Mouse (Mus musculus) midbrain, embryonic 16.5 days (tissue): Measurements from ENCODE around the gene Lif. TPM values are rescaled to one million over a fixed set of nuclear protein-coding genes. Genes with fewer than 3 reads are reported as not detected.

Experiments used
- ATAC-seq: fragments of 200-750 bp; cut with Nextera tagmentation; 2 replicates; pipeline ENCODE4 v1.8.0; 2017; ENCODE audit warnings: moderate TSS enrichment
- H3K27ac ChIP-seq: fragments of 300-500 bp; sonication (generic); 2 replicates; pipeline ENCODE4 v1.5.1; 2014; ENCODE audit warnings: mild to moderate bottlenecking, low read length, mixed read lengths
- H3K27me3 ChIP-seq: fragments of 300-500 bp; sonication (generic); 2 replicates; pipeline ENCODE4 v1.6.1; 2014; ENCODE audit warnings: low read depth, low read length, mixed read lengths; ENCODE audit not compliant: control insufficient read depth, insufficient read depth
- H3K36me3 ChIP-seq: fragments of 300-500 bp; sonication (generic); 2 replicates; pipeline ENCODE4 v1.6.1; 2014; ENCODE audit warnings: mild to moderate bottlenecking, low read length, moderate library complexity, mixed read lengths; ENCODE audit not compliant: control insufficient read depth, insufficient read depth
- H3K4me1 ChIP-seq: fragments of 300-500 bp; sonication (generic); 2 replicates; pipeline ENCODE4 v1.6.1; 2014; ENCODE audit warnings: mild to moderate bottlenecking, low read length, mixed read lengths; ENCODE audit not compliant: control insufficient read depth, insufficient read depth
- H3K4me2 ChIP-seq: fragments of 300-500 bp; sonication (generic); 2 replicates; pipeline ENCODE4 v1.6.1; 2014; ENCODE audit warnings: mild to moderate bottlenecking, low read length, mixed read lengths
- H3K4me3 ChIP-seq: fragments of 300-500 bp; sonication (generic); 2 replicates; pipeline ENCODE4 v1.5.1; 2014; ENCODE audit warnings: low read depth, mild to moderate bottlenecking, low read length, moderate library complexity, mixed read lengths
- H3K9ac ChIP-seq: fragments of 300-500 bp; sonication (generic); 2 replicates; pipeline ENCODE4 v1.6.1; 2014; ENCODE audit warnings: low read depth, low read length, mixed read lengths
- H3K9me3 ChIP-seq: fragments of 300-500 bp; sonication (generic); replicated peaks from 2 replicates; pipeline ENCODE4 v1.6.1; 2014; ENCODE audit warnings: mild to moderate bottlenecking, low read length, mixed read lengths; ENCODE audit not compliant: control insufficient read depth, poor library complexity, severe bottlenecking
- WGBS: fragments of 180-500 bp; shearing (Covaris S2); extraction: QIAGEN DNeasy Blood & Tissue Kit; methylation state at CpG from one replicate; pipeline ENCODE4 v1.1.7; 2014; 5-methylcytosine and 5-hydroxymethylcytosine counted together
- polyA plus RNA-seq: library from polyadenylated mRNA; unstranded; fragments of >200 nt; fragmentation: Nextera tagmentation; extraction: Ambion mirVana; gene quantifications from 2 replicates; pipeline ENCODE4 v1.2.1, GENCODE M21; 2015

Lif gene
- polyA plus RNA-seq, 1 experiment from 2014 or later = 0.06 TPM

DNA sequence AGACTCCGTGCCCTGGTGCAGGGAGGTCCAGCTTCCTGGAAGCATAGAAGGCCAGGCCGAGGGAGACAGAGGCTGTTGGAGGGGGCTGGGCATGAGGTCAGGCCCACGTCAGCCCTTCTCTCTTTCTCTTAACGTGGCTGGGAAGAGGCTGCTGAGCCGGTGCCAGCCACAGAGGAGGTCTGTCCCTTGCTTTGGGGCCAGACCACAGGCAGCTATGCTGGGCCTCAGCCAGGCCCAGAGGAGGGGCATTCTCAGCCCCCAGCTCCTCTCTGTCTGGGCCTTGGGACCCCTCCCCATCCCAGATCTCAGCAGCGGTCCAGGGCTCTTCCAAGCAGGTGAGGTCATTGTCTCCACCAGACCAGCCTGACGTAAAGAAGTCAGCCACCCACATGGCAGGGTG is 22.6 kb downstream of the Lif start:
- Histone ChIP-seq H3K4me3 (no peak overlapping the region), H3K36me3 (no peaks in the 10 kb centered on the region), H3K9ac (no peak overlapping the region), H3K27ac (no peak overlapping the region), H3K4me1 (no peaks in the 10 kb centered on the region), H3K27me3 (no peaks in the 10 kb centered on the region), H3K4me2 (no peak overlapping the region), H3K9me3 (no peaks in the 10 kb centered on the region)
- ATAC-seq = no peak
- 51% methylated on average over 7 of the region's 7 CpGs for WGBS

DNA sequence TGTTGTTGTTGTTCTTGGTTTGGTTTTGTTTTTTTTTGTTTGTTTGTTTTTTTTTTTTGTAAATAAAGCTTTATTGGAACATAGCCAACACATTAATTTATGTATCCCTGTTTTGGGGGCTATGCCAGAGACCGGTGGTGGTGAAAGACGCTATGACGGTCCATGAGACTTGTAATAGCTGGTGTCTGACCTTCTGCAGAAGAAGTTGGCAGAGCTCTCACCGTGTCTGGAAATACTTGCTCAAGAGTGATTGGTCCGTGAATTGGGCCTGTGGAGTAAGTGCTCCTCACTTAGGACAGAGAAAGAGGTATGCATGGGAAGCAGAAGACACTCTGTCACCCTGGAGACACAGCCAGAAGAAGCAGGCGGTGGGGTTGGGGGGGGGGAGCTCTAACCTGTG is 24.5 kb downstream of the Lif start:
- Histone ChIP-seq H3K27ac (no peak overlapping the region), H3K36me3 (no peaks in the 10 kb centered on the region), H3K4me1 (no peaks in the 10 kb centered on the region), H3K4me2 (no peak overlapping the region), H3K4me3 (no peak overlapping the region), H3K9me3 (no peaks in the 10 kb centered on the region), H3K9ac (no peak overlapping the region), H3K27me3 (no peaks in the 10 kb centered on the region)
- WGBS = 78% methylated on average over 6 of the region's 6 CpGs
- ATAC-seq = no peak

DNA sequence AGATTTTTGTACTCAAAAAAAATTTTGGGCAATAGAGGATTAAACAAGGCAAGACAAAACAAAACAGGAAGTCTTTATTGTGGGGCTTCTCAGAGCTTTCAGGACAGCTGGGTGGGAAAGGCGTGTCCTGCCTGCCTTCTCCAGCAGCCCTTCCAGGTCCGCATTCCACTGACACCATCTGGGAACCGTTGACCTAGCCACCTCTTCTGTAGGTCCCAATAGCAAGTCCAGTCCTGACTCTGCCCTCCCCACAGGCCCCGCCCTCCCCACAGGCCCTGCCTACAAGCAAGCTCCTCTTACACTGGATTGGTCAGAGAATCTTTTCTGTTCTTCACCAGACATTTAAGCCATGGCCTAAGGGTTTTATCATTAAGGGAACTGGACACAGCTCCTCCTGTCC is 26.3 kb downstream of the Lif start:
- H3K9me3 ChIP-seq = no peaks in the 10 kb centered on the region
- no peak for ATAC-seq
- H3K4me1 ChIP-seq = no peaks in the 10 kb centered on the region
- no peak overlapping the region for H3K4me2 ChIP-seq
- H3K4me3 ChIP-seq = no peak overlapping the region
- 23% methylated on average over 4 of the region's 4 CpGs for WGBS
- H3K27me3 ChIP-seq = no peaks in the 10 kb centered on the region
- H3K9ac ChIP-seq = no peak overlapping the region
- no peaks in the 10 kb centered on the region for H3K36me3 ChIP-seq
- H3K27ac ChIP-seq = no peak overlapping the region

DNA sequence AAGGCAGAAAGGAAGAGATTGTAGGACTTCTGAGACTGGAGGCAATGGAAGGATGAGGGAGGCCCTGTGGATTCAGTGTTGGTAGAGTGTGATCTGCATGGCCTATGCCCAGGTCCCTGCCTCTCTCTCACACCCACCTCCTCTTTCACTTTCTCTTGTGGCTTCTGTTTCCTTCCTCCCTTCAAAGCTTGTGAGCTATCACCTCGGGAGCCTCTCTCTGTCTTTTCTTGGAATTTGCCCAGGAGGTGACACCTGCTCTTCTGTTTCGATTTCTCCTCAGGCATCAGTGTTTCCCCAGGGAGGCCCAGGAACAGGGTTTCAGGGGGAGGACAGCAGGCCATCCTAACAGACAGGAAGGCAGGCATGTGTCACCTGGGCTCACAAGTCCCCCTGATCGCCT is 31.9 kb downstream of the Lif start:
- Histone ChIP-seq H3K4me1 (no peaks in the 10 kb centered on the region), H3K27ac (no peak overlapping the region), H3K27me3 (no peaks in the 10 kb centered on the region), H3K9me3 (no peaks in the 10 kb centered on the region), H3K9ac (no peak overlapping the region), H3K36me3 (no peaks in the 10 kb centered on the region), H3K4me3 (no peak overlapping the region), H3K4me2 (no peak overlapping the region)
- ATAC-seq = no peak
- 77% methylated on average over 3 of the region's 3 CpGs for WGBS

DNA sequence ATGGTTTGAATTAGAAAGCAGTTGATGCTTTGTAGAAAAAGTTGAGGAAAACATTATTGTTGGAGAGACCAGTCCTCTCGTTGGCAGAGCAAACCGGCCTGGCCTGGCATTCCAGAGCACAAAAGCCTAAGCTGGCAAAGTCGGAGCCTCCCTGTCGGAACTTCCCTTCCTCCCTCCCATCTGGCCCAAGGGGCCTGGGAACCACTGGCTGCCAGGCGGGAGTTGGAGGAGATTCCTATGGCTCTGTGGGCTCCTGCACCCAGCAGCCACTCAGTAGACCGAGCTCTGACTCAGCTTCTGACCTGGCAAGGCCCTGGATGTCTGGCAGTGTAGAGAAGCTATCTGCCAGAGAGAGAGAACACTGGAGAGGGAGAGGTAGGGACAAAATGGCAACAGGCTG is 34.3 kb downstream of the Lif start:
- H3K9ac ChIP-seq = no peak overlapping the region
- H3K4me3 ChIP-seq = no peak overlapping the region
- no peak overlapping the region for H3K27ac ChIP-seq
- H3K9me3 ChIP-seq = no peaks in the 10 kb centered on the region
- WGBS = 79% methylated on average over 6 of the region's 6 CpGs
- no peak overlapping the region for H3K4me2 ChIP-seq
- H3K4me1 ChIP-seq = peaks cover 4% of the 10 kb centered on the region; the same call in 1 of the 2 replicates
- H3K27me3 ChIP-seq = no peaks in the 10 kb centered on the region
- H3K36me3 ChIP-seq = no peaks in the 10 kb centered on the region
- ATAC-seq = no peak

DNA sequence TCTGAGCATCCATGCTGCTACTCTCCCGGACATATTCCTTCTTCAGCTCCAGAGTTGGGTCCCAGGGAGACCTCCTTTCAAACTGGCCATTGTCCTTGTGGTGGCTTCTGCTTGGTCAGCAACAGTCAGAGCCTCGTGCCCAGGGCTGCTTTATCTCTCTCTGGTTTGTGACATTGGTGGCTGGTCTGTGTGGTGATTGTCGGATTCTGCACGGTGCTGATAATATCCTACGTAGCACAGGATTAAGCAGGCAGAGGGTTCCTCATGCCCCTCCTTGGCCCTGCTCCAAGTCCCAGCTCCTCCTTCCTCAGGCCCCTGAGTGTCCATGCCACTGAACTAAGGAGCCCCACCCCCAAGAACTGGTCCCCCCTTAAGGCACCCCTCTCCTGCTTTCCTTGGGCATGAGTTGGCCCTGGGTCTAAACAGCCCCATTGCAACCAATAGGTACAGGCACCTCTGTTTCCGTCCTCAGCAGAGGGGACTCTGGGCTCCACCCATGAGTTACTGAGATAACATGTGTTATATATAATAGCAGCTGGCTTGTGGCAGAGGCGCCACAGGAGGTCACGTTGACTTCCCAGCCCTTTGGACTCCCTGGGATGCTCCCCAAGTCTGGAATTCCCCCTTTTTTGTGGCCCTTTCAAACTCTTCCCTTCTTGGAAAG is 35.0 kb downstream of the Lif start:
- Histone ChIP-seq H3K4me1 (peaks cover 4% of the 10 kb centered on the region; the same call in 1 of the 2 replicates), H3K36me3 (no peaks in the 10 kb centered on the region), H3K27me3 (no peaks in the 10 kb centered on the region), H3K4me3 (no peak overlapping the region), H3K9ac (no peak overlapping the region), H3K9me3 (no peaks in the 10 kb centered on the region), H3K27ac (0 out of 2 replicates have a peak overlapping the region, but pooled peaks have one; percentile 42), H3K4me2 (no peak overlapping the region)
- no peak for ATAC-seq
- WGBS = 61% methylated on average over 8 of the region's 8 CpGs

DNA sequence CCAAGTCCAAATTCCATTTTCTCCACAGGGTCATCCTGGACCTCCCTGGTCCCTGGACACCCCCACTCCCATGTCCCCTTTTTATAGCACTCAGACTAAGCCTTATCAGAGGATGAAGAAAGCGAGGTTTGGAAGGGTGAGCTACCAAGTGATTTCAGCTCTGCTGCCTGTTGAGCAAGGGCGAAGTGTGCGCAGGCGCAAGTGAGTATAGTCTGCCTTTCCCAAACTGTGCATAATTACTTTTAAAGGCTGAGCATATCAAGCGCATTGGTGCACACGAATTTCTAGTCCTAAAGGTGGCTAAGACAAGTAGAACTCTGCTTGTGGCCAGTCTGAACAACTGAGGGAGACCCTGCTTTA is 35.5 kb downstream of the Lif start:
- WGBS = 88% methylated on average over 6 of the region's 6 CpGs
- H3K27me3 ChIP-seq = no peaks in the 10 kb centered on the region
- H3K4me3 ChIP-seq = no peak overlapping the region
- no peaks in the 10 kb centered on the region for H3K9me3 ChIP-seq
- ATAC-seq = no peak
- no peak overlapping the region for H3K27ac ChIP-seq
- no peaks in the 10 kb centered on the region for H3K36me3 ChIP-seq
- peaks cover 4% of the 10 kb centered on the region; the same call in 1 of the 2 replicates for H3K4me1 ChIP-seq
- H3K4me2 ChIP-seq = no peak overlapping the region
- H3K9ac ChIP-seq = no peak overlapping the region

DNA sequence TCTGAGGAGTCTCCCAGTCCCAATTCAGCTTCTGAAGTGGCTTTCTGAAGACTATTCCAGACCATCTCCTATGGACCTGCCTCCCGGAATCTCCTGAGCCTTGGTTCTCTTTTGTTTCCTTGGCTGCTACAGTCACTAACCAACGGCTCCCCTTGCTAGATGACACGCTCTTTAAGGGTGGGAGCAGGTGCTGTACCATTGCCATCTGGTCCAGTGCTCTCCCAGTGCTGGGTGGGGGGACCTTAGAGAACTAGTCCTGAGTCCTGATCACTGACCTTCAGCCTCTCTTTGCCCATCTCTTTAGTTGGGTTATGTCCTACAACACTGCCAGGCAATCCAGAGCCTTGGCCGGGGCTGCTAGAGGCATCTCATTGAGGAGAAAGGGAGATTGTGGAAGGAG is 36.1 kb downstream of the Lif start:
- 89% methylated on average over 4 of the region's 4 CpGs for WGBS
- ATAC-seq = no peak
- Histone ChIP-seq H3K4me1 (peaks cover 4% of the 10 kb centered on the region; the same call in 1 of the 2 replicates), H3K4me2 (no peak overlapping the region), H3K4me3 (no peak overlapping the region), H3K27me3 (no peaks in the 10 kb centered on the region), H3K27ac (no peak overlapping the region), H3K9ac (no peak overlapping the region), H3K9me3 (no peaks in the 10 kb centered on the region), H3K36me3 (no peaks in the 10 kb centered on the region)

DNA sequence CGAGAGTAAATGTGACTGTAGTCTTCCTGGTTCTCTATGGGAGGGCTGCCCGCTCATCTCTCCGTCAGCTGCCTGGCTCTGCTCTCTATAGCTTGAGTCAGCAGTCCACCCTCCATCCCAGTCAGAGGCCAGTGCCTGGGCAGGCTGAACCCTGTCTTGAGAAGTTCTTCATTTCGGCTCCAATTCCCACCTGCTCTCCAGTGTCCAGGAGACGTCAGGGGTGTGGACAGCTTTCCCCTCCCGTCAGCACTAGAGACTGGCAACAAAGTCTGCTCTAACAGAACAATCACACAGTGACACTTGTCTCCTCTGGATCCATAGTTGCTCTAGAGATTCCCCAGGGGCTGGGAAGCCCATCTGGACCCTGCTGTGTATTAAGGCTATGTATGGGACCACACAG is 36.7 kb downstream of the Lif start:
- WGBS = 79% methylated on average over 6 of the region's 6 CpGs
- Histone ChIP-seq H3K4me2 (no peak overlapping the region), H3K9ac (no peak overlapping the region), H3K4me1 (peaks cover 4% of the 10 kb centered on the region; the same call in 1 of the 2 replicates), H3K27me3 (no peaks in the 10 kb centered on the region), H3K4me3 (no peak overlapping the region), H3K27ac (no peak overlapping the region), H3K9me3 (no peaks in the 10 kb centered on the region), H3K36me3 (no peaks in the 10 kb centered on the region)
- no peak for ATAC-seq
